Mouse (Mus musculus): ENCODE data around the gene Duxbl2.
"Not testable (repeated sequence)": the region's sequence is repeated elsewhere in the genome, so short reads cannot be mapped to it uniquely, and the experiment has no call there.

- not testable (repeated sequence) for TF ChIP-seq POLR2A (IDR thresholded peaks at IDR 0.05; ENCODE audit: borderline replicate concordance, extremely low read depth, low read depth, low read length); CTCF (IDR thresholded peaks at IDR 0.05; ENCODE audit: insufficient read depth, low read length)
These were observed 36.2 kb upstream of the Duxbl2 start, which contains the start of gene Cphx3 for GRCm38 (mm10) chr14:26081997-26082396.

Data from lung, adult 2 months (tissue).